Comparison of ENCODE assay signal across 9 mouse cellular contexts in genomic region chr17:47989951-47990378, GRCm38 (mm10). TPM values are rescaled to one million over a fixed set of nuclear protein-coding genes. Genes with fewer than 3 reads are reported as not detected.
DNase-seq lines count a peak whose midpoint lies in the region; ATAC-seq and TF ChIP-seq lines count a peak whose summit lies in the region.
"Had no signal": no experiment of that assay in that cellular context is flagged by ENCODE, and none has a peak within 500 bp of the region (broad histone marks: within the 10 kb centered on the region; RNA-seq: fewer than 3 reads in every experiment).

No protein-coding gene starts in this region.

- intact Hi-C loops in gastrocnemius, postnatal 14 days (cut with DNase I; ENCODE audit: low total_unique reads): no loop called here
- intact Hi-C loops in heart, postnatal 14 days (cut with DNase I): no loop called here

- no peak for TF ChIP-seq POLR2A in thymus, adult 2 months (IDR thresholded peaks at IDR 0.05; ENCODE audit: control insufficient read depth, extremely low read depth, insufficient read depth, low read length, poor library complexity)

- 0 out of 2 replicates have a peak overlapping the region, but pooled peaks have one; percentile 23 for H3K9ac ChIP-seq in hindbrain, embryonic 11.5 days (ENCODE audit: low read depth, low read length)
- 0 out of 2 replicates have a peak overlapping the region, but pooled peaks have one; percentile 5 for H3K9ac ChIP-seq in lung, embryonic 16.5 days (ENCODE audit: low read length)

- peak overlapping the region; percentile 17; the same call in 1 of the 2 replicates for H3K4me2 ChIP-seq in hindbrain, embryonic 11.5 days (replicated peaks; ENCODE audit: low read depth, low read length)
- no peak overlapping the region for H3K4me2 ChIP-seq in lung, embryonic 16.5 days (ENCODE audit: low read depth, low read length)

- DNase-seq in CD4-positive, CD25-positive, alpha-beta regulatory T cell, adult 2 months (ENCODE audit: low read depth, low spot score): peak; percentile 68
- peak; percentile 10 for DNase-seq in T-cell, adult 2 months (ENCODE audit: low spot score)
- DNase-seq in hindbrain, embryonic 11.5 days (ENCODE audit: low spot score): peak; percentile 86
- DNase-seq in thymus, adult 2 months: peak; percentile 60
- no peak for DNase-seq in gastrocnemius, postnatal 14 days
- no peak for DNase-seq in heart, postnatal 14 days
- DNase-seq in layer of hippocampus, adult 11-12 months (ENCODE audit: low spot score): no peak

- no peaks in the 10 kb centered on the region for H3K27me3 ChIP-seq in hindbrain, embryonic 11.5 days (ENCODE audit: control insufficient read depth, insufficient read depth, low read length)
- H3K27me3 ChIP-seq in lung, embryonic 16.5 days (ENCODE audit: control insufficient read depth, insufficient read depth, low read depth, low read length): no peaks in the 10 kb centered on the region
- H3K27me3 ChIP-seq in thymus, adult 2 months (ENCODE audit: control insufficient read depth, insufficient read depth, low read length): no peaks in the 10 kb centered on the region

- H3K36me3 ChIP-seq in hindbrain, embryonic 11.5 days (ENCODE audit: control insufficient read depth, insufficient read depth, low read length): no peaks in the 10 kb centered on the region
- no peaks in the 10 kb centered on the region for H3K36me3 ChIP-seq in lung, embryonic 16.5 days (ENCODE audit: control insufficient read depth, insufficient read depth, low read length)
- no peaks in the 10 kb centered on the region for H3K36me3 ChIP-seq in thymus, adult 2 months (ENCODE audit: control insufficient read depth, insufficient read depth, low read length)

- no peaks in the 10 kb centered on the region for H3K9me3 ChIP-seq in hindbrain, embryonic 11.5 days (ENCODE audit: control insufficient read depth, low read length)
- no peaks in the 10 kb centered on the region for H3K9me3 ChIP-seq in lung, embryonic 16.5 days (ENCODE audit: control insufficient read depth, low read length)

- ATAC-seq in hindbrain, embryonic 11.5 days (ENCODE audit: low FRiP score): peak; percentile 88
- ATAC-seq in lung, embryonic 16.5 days (ENCODE audit: low read depth): peak; percentile 61

- H3K4me1 ChIP-seq in hindbrain, embryonic 11.5 days (replicated peaks; ENCODE audit: control insufficient read depth, insufficient read depth, low read length): peaks cover 8% of the 10 kb centered on the region
- H3K4me1 ChIP-seq in lung, embryonic 16.5 days (replicated peaks; ENCODE audit: control insufficient read depth, insufficient read depth, low read length): peaks cover 20% of the 10 kb centered on the region
- peaks cover 30% of the 10 kb centered on the region for H3K4me1 ChIP-seq in thymus, adult 2 months (replicated peaks; ENCODE audit: control insufficient read depth, insufficient read depth, low read length)

- H3K27ac ChIP-seq in hindbrain, embryonic 11.5 days (ENCODE audit: low read depth, low read length): peak overlapping the region; percentile 79
- H3K27ac ChIP-seq in lung, embryonic 16.5 days (ENCODE audit: low read length): peak overlapping the region; percentile 32; the same call in 1 of the 2 replicates
- peak overlapping the region; percentile 72; the same call in 1 of the 2 replicates for H3K27ac ChIP-seq in thymus, adult 2 months (ENCODE audit: control insufficient read depth, insufficient read depth, low read length)

- under 1% methylated on average over 8 of the region's 8 CpGs for WGBS in hindbrain, embryonic 11.5 days
- WGBS in lung, embryonic 16.5 days: 6% methylated on average over 8 of the region's 8 CpGs
- 3% methylated on average over 8 of the region's 8 CpGs for WGBS in thymus, adult 2 months

- H3K4me3 ChIP-seq in hindbrain, embryonic 11.5 days (ENCODE audit: low read depth, low read length): no peak overlapping the region
- H3K4me3 ChIP-seq in lung, embryonic 16.5 days (ENCODE audit: low read length): no peak overlapping the region
- H3K4me3 ChIP-seq in thymus, adult 2 months (ENCODE audit: control insufficient read depth, insufficient read depth, low read length): no peak overlapping the region
- H3K4me3 ChIP-seq: erythroblast, embryonic 14.5 days had no signal

- TF ChIP-seq CTCF in thymus, adult 2 months (IDR thresholded peaks at IDR 0.05; ENCODE audit: borderline replicate concordance, control insufficient read depth, extremely low read depth, insufficient read depth, low read length, poor library complexity): no peak

RNA-seq across cellular contexts. Expression of gene 1700122O11Rik, which starts 48.1 kb away (rescaled TPM):
- polyA plus RNA-seq in hindbrain, embryonic 11.5 days (2014; fragmentation: Nextera tagmentation; extraction: Ambion mirVana): not detected in 2 replicates
- polyA plus RNA-seq in lung, embryonic 16.5 days (2015; fragmentation: Nextera tagmentation; extraction: Ambion mirVana): not detected in 2 replicates
- polyA plus RNA-seq in thymus, adult 2 months (2012; rRNA removed): not detected in 2 replicates
- not detected for total RNA-seq in gastrocnemius, postnatal 14 days (2021)
- total RNA-seq in heart, postnatal 14 days (2021): not detected
- polyA plus RNA-seq: erythroblast, embryonic 14.5 days had no signal

Comparison
In these comparisons a context has a peak if more than half of its experiments do, and no peak if none do; other contexts are left out.
1. DNase-seq: peak in CD4-positive, CD25-positive, alpha-beta regulatory T cell, adult 2 months (single experiment), T-cell, adult 2 months (single experiment), hindbrain, embryonic 11.5 days (single experiment) and thymus, adult 2 months (single experiment); none in gastrocnemius, postnatal 14 days (single experiment), heart, postnatal 14 days (0 of 2) and layer of hippocampus, adult 11-12 months (single experiment).
2. Peak in every context shown above with its lines, with median percentiles within 50 percentile points of each other: H3K27ac ChIP-seq.